Mouse (Mus musculus) hematopoietic stem cell, adult 5-6 weeks (primary cell): ENCODE measurements around the gene Zfpm1. TPM values are rescaled to one million over a fixed set of nuclear protein-coding genes. Genes with fewer than 3 reads are reported as not detected.

ENCODE experiments used
- ATAC-seq, 2 experiments: fragments of 125-278 bp in 1 of 2; replicated peaks in 1 of 2; 2 replicates each; pipeline ENCODE4 v1.8.0; 2016 to 2017; ENCODE audit warnings: inconsistent platforms in 2 of 2, mild to moderate bottlenecking in 2 of 2, moderate number of reproducible peaks in 2 of 2, low read depth in 1 of 2, moderate TSS enrichment in 1 of 2; ENCODE audit not compliant: low FRiP score in 2 of 2, poor library complexity in 2 of 2, severe bottlenecking in 2 of 2, insufficient read depth in 1 of 2, low TSS enrichment in 1 of 2
- total RNA-seq: library from RNA; stranded (forward); fragments of 172-1452, 232-1000 nt; gene quantifications from 2 replicates; pipeline ENCODE4 v1.2.3, GENCODE M21; 2017

Zfpm1 gene
- total RNA-seq = 21.8 and 70.4 TPM in 2 replicates

GRCm38 (mm10) chr8:122282035-122282358 lies at the start of gene Zfpm1:
Gene Zfpm1, plus strand, starts transcription at chr8:122282141.
- no peak for ATAC-seq

GRCm38 (mm10) chr8:122234055-122234454 lies 47.9 kb upstream of the Zfpm1 start:
- ATAC-seq = no peak

- no peak for ATAC-seq
Measured at GRCm38 (mm10) chr8:122236521-122236920, 45.4 kb upstream of the Zfpm1 start.

- ATAC-seq = no peak
Measured at GRCm38 (mm10) chr8:122238225-122238624, 43.7 kb upstream of the Zfpm1 start.

GRCm38 (mm10) chr8:122238731-122239130 lies 43.2 kb upstream of the Zfpm1 start:
- no peak for ATAC-seq

GRCm38 (mm10) chr8:122240241-122241026 lies 41.5 kb upstream of the Zfpm1 start:
- no peak for ATAC-seq

GRCm38 (mm10) chr8:122243310-122243709 lies 38.6 kb upstream of the Zfpm1 start:
- no peak for ATAC-seq

GRCm38 (mm10) chr8:122245161-122245560 lies 36.8 kb upstream of the Zfpm1 start:
- no peak for ATAC-seq

- peak; percentile 52 to 55; a peak in 3 of 4 replicates for ATAC-seq
Measured at GRCm38 (mm10) chr8:122246257-122247211, 35.4 kb upstream of the Zfpm1 start.

GRCm38 (mm10) chr8:122251739-122252138 lies 30.2 kb upstream of the Zfpm1 start:
- ATAC-seq = no peak

GRCm38 (mm10) chr8:122252366-122252765 lies 29.6 kb upstream of the Zfpm1 start:
- ATAC-seq = no peak

- peak; percentile 43 to 44; a peak in 3 of 4 replicates for ATAC-seq
Measured at GRCm38 (mm10) chr8:122259351-122259750, 22.6 kb upstream of the Zfpm1 start.

GRCm38 (mm10) chr8:122260755-122261154 lies 21.2 kb upstream of the Zfpm1 start:
- no peak for ATAC-seq

GRCm38 (mm10) chr8:122262835-122263234 lies 19.1 kb upstream of the Zfpm1 start:
- ATAC-seq = no peak

- ATAC-seq = peak; percentile 33 to 63
Measured at GRCm38 (mm10) chr8:122264243-122264642, 17.7 kb upstream of the Zfpm1 start.

- no peak for ATAC-seq
Measured at GRCm38 (mm10) chr8:122265522-122265921, 16.4 kb upstream of the Zfpm1 start.

GRCm38 (mm10) chr8:122266867-122267266 lies 15.1 kb upstream of the Zfpm1 start:
- ATAC-seq = no peak

GRCm38 (mm10) chr8:122268861-122269260 lies 13.1 kb upstream of the Zfpm1 start:
- no peak for ATAC-seq
